Mouse (Mus musculus): ENCODE results near the gene Tomm40l.
A peak's percentile ranks its signal among the peaks of the same experiment; 100 is the strongest.
"Not testable (repeated sequence)": the region's sequence is repeated elsewhere in the genome, so short reads cannot be mapped to it uniquely, and the experiment has no call there.

Tomm40l gene

DNA sequence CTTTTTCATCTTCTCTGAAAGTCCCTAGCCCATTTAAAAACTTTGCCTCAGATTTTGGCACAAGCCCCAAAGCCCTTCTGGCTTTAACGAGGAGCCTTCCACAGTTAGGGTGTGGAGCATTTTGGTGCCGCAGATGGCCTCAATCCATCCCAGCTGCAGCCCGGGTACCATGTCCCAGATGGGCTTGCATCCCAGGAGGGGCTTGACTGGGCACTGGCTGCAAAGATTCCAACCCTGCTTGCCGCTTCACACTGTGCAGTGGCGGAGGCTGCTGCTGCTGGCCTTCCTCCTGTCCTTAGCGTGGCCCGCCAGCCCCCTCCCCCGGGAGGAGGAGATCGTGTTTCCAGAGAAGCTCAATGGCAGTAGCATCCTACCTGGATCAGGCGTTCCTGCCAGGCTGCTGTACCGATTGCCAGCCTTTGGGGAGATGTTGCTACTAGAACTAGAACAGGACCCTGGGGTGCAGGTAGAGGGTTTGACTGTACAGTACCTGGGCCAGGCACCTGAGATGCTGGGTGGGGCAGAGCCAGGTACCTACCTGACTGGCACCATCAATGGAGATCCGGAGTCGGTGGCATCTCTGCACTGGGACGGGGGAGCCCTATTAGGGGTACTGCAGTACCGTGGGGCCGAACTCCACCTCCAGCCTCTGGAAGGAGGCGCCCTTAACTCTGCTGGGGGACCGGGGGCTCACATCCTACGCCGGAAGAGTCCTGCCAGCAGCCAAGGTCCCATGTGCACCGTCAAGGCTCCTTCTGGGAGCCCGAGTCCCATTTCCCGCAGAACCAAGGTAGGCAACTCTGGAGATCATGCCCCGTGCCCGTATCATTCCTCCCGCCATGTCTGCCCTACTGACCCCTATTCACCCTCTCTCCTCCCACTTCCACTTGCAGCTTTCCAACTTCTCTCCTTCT, 28.6 kb upstream of the Tomm40l start, which contains the start of gene Ndufs2:
Gene Ndufs2, minus strand, starts transcription at position 709 of the 914 bp plus-strand sequence.
- no peak for DNase-seq (ENCODE audit: low read depth, low spot score)

DNA sequence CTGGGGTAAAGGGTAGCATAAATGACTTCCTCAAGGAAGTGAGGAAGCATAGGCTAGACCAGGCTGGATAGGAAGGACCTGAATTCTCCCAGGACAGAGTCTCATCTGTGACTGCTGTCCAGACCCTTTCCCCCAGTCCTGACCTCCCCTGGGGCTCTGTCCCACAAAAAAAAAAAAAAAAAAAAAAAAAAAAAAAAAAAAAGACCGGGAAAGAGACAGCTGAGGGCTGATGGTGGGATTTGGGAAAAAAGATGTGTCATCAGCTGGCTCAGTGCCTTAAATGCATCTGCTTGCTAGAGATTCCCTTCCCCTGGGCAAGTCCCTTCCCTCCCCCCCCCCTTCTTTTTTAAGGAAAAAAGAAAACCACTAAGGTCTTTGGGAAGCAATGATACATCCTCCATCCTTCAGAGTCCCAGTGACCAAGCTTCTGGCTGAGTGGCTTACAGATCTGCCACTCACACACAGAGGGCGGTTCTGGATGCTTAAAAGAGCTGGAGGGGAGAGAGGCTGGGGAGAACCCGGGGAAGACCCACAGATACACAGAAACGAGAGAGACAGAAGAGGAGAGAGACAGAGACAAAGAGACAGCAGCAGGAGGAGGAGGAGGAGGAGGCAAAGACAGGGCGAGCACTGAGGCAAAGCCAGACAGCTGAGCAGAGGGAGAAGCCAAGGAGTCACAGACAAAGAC, 27.7 kb upstream of the Tomm40l start, which contains the start of gene Adamts4:
Gene Adamts4, plus strand, starts transcription at position 509 of the 688 bp plus-strand sequence.
- DNase-seq (ENCODE audit: low read depth, low spot score): peak; percentile 37

- no peak for DNase-seq (ENCODE audit: low read depth, low spot score)
Observed at GRCm38 (mm10) chr1:171248386-171249226, 26.3 kb upstream of the Tomm40l start.

- DNase-seq (ENCODE audit: low read depth, low spot score): no peak
Observed at GRCm38 (mm10) chr1:171247916-171248315, 25.6 kb upstream of the Tomm40l start.

GRCm38 (mm10) chr1:171247453-171247841, 25.1 kb upstream of the Tomm40l start:
- no peak for DNase-seq (ENCODE audit: low read depth, low spot score)

- peak; percentile 97 for DNase-seq (ENCODE audit: low read depth, low spot score)
Observed at GRCm38 (mm10) chr1:171246709-171247452, 24.6 kb upstream of the Tomm40l start.

GRCm38 (mm10) chr1:171245353-171245752, 23.0 kb upstream of the Tomm40l start:
- no peak for DNase-seq (ENCODE audit: low read depth, low spot score)

DNA sequence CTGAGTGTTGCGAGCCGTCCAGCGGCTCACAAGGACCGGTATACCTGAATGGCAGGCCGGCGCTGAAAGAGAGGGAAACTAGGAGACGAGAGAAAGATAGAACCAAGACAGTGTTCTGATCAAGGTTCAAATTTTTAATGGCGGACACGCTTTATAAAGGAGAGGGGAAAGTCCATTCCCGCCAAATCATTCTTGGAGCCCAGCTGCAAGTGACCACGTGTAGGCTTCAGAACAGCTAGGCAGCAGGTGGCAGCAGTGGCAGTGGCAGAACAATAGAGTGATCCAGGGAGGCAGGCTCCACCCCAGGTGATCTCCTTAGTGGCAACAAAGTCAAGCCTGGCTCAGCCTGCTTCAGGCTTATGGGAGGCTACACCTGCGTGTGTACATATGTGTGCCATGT, 19.6 kb upstream of the Tomm40l start:
- not testable (repeated sequence) for DNase-seq (ENCODE audit: low read depth, low spot score)

GRCm38 (mm10) chr1:171240911-171241310, 18.6 kb upstream of the Tomm40l start:
- DNase-seq (ENCODE audit: low read depth, low spot score): no peak

GRCm38 (mm10) chr1:171239992-171240744, 17.9 kb upstream of the Tomm40l start:
- no peak for DNase-seq (ENCODE audit: low read depth, low spot score)

DNA sequence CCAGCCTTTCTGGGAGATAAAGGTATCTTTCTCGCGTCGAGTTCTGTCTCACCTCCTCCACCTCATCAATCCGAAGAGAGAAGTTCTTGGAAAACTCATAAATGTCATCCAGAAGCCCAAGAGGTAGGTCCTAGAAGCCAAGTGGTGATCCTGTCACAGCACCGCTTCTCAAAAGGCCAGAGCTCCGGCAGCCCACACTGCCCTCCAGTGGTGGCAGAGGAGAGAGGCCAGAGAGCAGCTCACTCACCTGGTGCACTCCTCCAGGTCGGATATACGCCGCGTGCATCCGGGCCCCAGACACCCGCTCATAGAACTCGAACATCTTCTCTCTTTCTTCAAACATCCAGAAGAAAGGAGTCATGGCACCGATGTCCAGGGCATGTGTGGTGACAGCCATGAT, 16.1 kb upstream of the Tomm40l start:
- peak; percentile 56 for DNase-seq (ENCODE audit: low read depth, low spot score)

DNA sequence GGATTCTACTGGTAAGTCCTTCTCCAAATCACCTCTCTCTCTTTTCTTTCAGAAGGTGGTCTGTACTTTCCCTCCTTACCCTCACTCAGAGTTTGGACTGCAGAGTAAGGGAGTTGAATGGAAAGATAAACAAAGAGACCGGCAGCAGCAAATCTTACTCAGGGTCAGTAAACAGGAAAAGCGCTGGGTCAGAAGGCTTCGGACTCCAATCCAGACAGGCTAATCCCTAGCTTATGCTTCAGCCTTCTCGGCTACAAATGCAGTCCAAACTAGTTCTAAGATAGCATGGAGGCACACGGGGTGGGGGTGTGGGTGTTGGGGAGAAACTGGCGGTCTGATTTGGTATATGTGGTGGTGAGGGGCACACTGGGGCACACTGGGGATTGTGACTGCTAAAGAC, 15.1 kb upstream of the Tomm40l start:
- DNase-seq (ENCODE audit: low read depth, low spot score): no peak

GRCm38 (mm10) chr1:171235791-171236190, 13.5 kb upstream of the Tomm40l start:
- DNase-seq (ENCODE audit: low read depth, low spot score): no peak

GRCm38 (mm10) chr1:171234538-171234937, 12.2 kb upstream of the Tomm40l start:
- DNase-seq (ENCODE audit: low read depth, low spot score): no peak

GRCm38 (mm10) chr1:171234126-171234525, 11.8 kb upstream of the Tomm40l start, which contains the start of gene Fcer1g:
Gene Fcer1g (minus strand): TSS chr1:171234365.
- DNase-seq (ENCODE audit: low read depth, low spot score): no peak

GRCm38 (mm10) chr1:171232800-171233730, 10.8 kb upstream of the Tomm40l start:
- no peak for DNase-seq (ENCODE audit: low read depth, low spot score)

DNA sequence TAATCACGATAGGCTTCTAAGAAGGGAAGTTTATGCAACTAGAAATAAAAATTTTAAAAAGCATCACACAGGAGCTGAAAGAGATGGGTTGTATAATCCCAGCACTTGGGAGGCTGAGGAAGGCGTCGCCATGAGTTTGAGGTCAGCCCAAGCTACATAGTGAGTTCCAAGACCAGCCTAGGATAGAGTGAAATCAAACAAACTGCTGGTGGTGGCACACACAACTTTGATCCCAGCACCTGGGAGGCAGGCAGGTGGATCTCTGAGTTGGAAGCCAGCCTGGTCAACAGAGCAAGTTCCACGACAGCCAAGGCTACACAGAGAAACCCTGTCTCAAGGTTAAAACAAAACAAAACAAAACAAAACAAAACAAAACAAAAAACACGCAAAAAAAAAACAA, 10.0 kb upstream of the Tomm40l start:
- DNase-seq (ENCODE audit: low read depth, low spot score): no peak

- no peak for DNase-seq (ENCODE audit: low read depth, low spot score)
Observed at GRCm38 (mm10) chr1:171231844-171232243, 9.5 kb upstream of the Tomm40l start.

DNA sequence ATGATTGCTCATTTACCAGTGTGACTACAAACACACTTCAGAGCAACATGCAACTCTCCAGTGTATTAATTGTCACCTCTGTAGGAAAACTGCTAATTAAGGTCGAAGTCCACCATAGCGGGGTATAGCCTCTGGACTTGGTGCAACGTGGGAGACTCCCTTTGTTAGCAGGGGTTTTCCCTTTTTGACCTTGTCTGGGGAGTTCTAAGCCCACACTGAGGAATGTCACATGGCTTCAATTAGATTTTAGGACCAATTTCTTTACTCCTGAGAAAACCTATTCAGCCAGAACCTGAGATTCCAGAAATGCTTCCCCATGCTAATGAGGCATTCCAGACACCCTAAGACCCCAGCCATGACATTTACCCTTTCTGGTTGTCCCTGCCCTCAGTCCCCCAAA, 7.9 kb upstream of the Tomm40l start:
- peak; percentile 17 for DNase-seq (ENCODE audit: low read depth, low spot score)

Measured in mesoderm, embryonic 11.5 days (tissue).